Mouse (Mus musculus): Measurements from ENCODE around the gene Gm7945.
"Not testable (repeated sequence)": the region's sequence is repeated elsewhere in the genome, so short reads cannot be mapped to it uniquely, and the experiment has no call there.

Gm7945 gene

GRCm38 (mm10) chr14:41386279-41386678 lies at the start of gene Gm7945:
TSS of gene Gm7945 (minus strand) at chr14:41386379.
- DNase-seq (ENCODE audit: low read depth, low spot score): not testable (repeated sequence)

- DNase-seq (ENCODE audit: low read depth, low spot score): peak; percentile 62
These were observed 39.4 kb upstream of the Gm7945 start for GRCm38 (mm10) chr14:41425393-41426075.

- DNase-seq (ENCODE audit: low read depth, low spot score): peak; percentile 2
These were observed 38.5 kb upstream of the Gm7945 start for GRCm38 (mm10) chr14:41424694-41425093.

- DNase-seq (ENCODE audit: low read depth, low spot score): not testable (repeated sequence)
These were observed 22.0 kb upstream of the Gm7945 start, which contains the start of gene Gm6482 for GRCm38 (mm10) chr14:41408181-41408580. TSS of gene Gm6482 (minus strand) at chr14:41408281.

- not testable (repeated sequence) for DNase-seq (ENCODE audit: low read depth, low spot score)
These were observed 37.9 kb downstream of the Gm7945 start, which contains the start of gene Gm5798 for GRCm38 (mm10) chr14:41348309-41348708. TSS of gene Gm5798 (plus strand) at chr14:41348609.

Measured in ES-CJ7 (cell line).